Mouse (Mus musculus): ENCODE data around the gene Dlgap4. TPM values are rescaled to one million over a fixed set of nuclear protein-coding genes. Genes with fewer than 3 reads are reported as not detected.
A peak's percentile ranks its signal among the peaks of the same experiment; 100 is the strongest.

Dlgap4 gene
- polyA plus RNA-seq, 1 experiment = 40.7 TPM

GRCm38 (mm10) chr2:156668625-156669024 lies 55.1 kb downstream of the Dlgap4 start:
- TF ChIP-seq CEBPB (IDR thresholded peaks at IDR 0.05; ENCODE audit: low read depth) (no peak), FOSL1 (IDR thresholded peaks at IDR 0.05; ENCODE audit: insufficient read depth, low read length, poor library complexity, severe bottlenecking) (no peak), MYOG (IDR thresholded peaks at IDR 0.05; ENCODE audit: control insufficient read depth, extremely low read depth, insufficient read length) (no peak), USF1 (IDR thresholded peaks at IDR 0.05; ENCODE audit: low read depth) (no peak), MYOD1 (IDR thresholded peaks at IDR 0.05; ENCODE audit: control insufficient read depth, insufficient read length, low read depth) (no peak), MAX (IDR thresholded peaks at IDR 0.05) (no peak), CTCF (IDR thresholded peaks at IDR 0.05; ENCODE audit: control insufficient read depth, insufficient read depth, insufficient read length) (no peak)
- no peaks in the 10 kb centered on the region for H3K36me3 ChIP-seq (ENCODE audit: control insufficient read depth, insufficient read depth)
- no peaks in the 10 kb centered on the region for H3K79me3 ChIP-seq (ENCODE audit: low read depth)
- no peaks in the 10 kb centered on the region for H3K79me2 ChIP-seq (ENCODE audit: control insufficient read depth, insufficient read depth)
- H3K27me3 ChIP-seq (ENCODE audit: control insufficient read depth, insufficient read depth, insufficient read length) = peaks cover 94% of the 10 kb centered on the region
- H3ac ChIP-seq (ENCODE audit: control insufficient read depth, insufficient read length, low read depth) = no peak overlapping the region
- H3K4me3 ChIP-seq (ENCODE audit: insufficient read depth, poor library complexity, severe bottlenecking) = no peak overlapping the region

- no peak overlapping the region for H3K4me3 ChIP-seq (ENCODE audit: insufficient read depth, poor library complexity, severe bottlenecking)
- H3K79me2 ChIP-seq (ENCODE audit: control insufficient read depth, insufficient read depth) = no peaks in the 10 kb centered on the region
- no peaks in the 10 kb centered on the region for H3K79me3 ChIP-seq (ENCODE audit: low read depth)
- H3K36me3 ChIP-seq (ENCODE audit: control insufficient read depth, insufficient read depth) = no peaks in the 10 kb centered on the region
- no peak overlapping the region for H3ac ChIP-seq (ENCODE audit: control insufficient read depth, insufficient read length, low read depth)
- peaks cover 68% of the 10 kb centered on the region for H3K27me3 ChIP-seq (ENCODE audit: control insufficient read depth, insufficient read depth, insufficient read length)
- no peak for TF ChIP-seq MYOD1 (IDR thresholded peaks at IDR 0.05; ENCODE audit: control insufficient read depth, insufficient read length, low read depth)
- no peak for TF ChIP-seq FOSL1 (IDR thresholded peaks at IDR 0.05; ENCODE audit: insufficient read depth, low read length, poor library complexity, severe bottlenecking)
Observed at GRCm38 (mm10) chr2:156673307-156673706, 59.8 kb downstream of the Dlgap4 start.

GRCm38 (mm10) chr2:156673881-156674669 lies 60.6 kb downstream of the Dlgap4 start:
- Histone ChIP-seq H3K79me2 (ENCODE audit: control insufficient read depth, insufficient read depth) (no peaks in the 10 kb centered on the region), H3ac (ENCODE audit: control insufficient read depth, insufficient read length, low read depth) (no peak overlapping the region), H3K79me3 (ENCODE audit: low read depth) (no peaks in the 10 kb centered on the region), H3K4me3 (ENCODE audit: insufficient read depth, poor library complexity, severe bottlenecking) (no peak overlapping the region), H3K27me3 (ENCODE audit: control insufficient read depth, insufficient read depth, insufficient read length) (peaks cover 68% of the 10 kb centered on the region), H3K36me3 (ENCODE audit: control insufficient read depth, insufficient read depth) (no peaks in the 10 kb centered on the region)
- TF ChIP-seq CTCF (IDR thresholded peaks at IDR 0.05; ENCODE audit: control insufficient read depth, insufficient read depth, insufficient read length) (no peak), MYOD1 (IDR thresholded peaks at IDR 0.05; ENCODE audit: control insufficient read depth, insufficient read length, low read depth) (no peak), FOSL1 (IDR thresholded peaks at IDR 0.05; ENCODE audit: insufficient read depth, low read length, poor library complexity, severe bottlenecking) (no peak), MAX (IDR thresholded peaks at IDR 0.05) (no peak), MYOG (IDR thresholded peaks at IDR 0.05; ENCODE audit: control insufficient read depth, extremely low read depth, insufficient read length) (no peak), CEBPB (IDR thresholded peaks at IDR 0.05; ENCODE audit: low read depth) (no peak), USF1 (IDR thresholded peaks at IDR 0.05; ENCODE audit: low read depth) (no peak)

GRCm38 (mm10) chr2:156676885-156677284 lies 63.4 kb downstream of the Dlgap4 start:
- H3K79me2 ChIP-seq (ENCODE audit: control insufficient read depth, insufficient read depth) = no peaks in the 10 kb centered on the region
- no peak overlapping the region for H3ac ChIP-seq (ENCODE audit: control insufficient read depth, insufficient read length, low read depth)
- H3K79me3 ChIP-seq (ENCODE audit: low read depth) = no peaks in the 10 kb centered on the region
- no peak overlapping the region for H3K4me3 ChIP-seq (ENCODE audit: insufficient read depth, poor library complexity, severe bottlenecking)
- TF ChIP-seq MYOG (IDR thresholded peaks at IDR 0.05; ENCODE audit: control insufficient read depth, extremely low read depth, insufficient read length) (no peak), FOSL1 (IDR thresholded peaks at IDR 0.05; ENCODE audit: insufficient read depth, low read length, poor library complexity, severe bottlenecking) (no peak), MYOD1 (IDR thresholded peaks at IDR 0.05; ENCODE audit: control insufficient read depth, insufficient read length, low read depth) (no peak), MAX (IDR thresholded peaks at IDR 0.05) (peak; percentile 73), CTCF (IDR thresholded peaks at IDR 0.05; ENCODE audit: control insufficient read depth, insufficient read depth, insufficient read length) (no peak)
- H3K27me3 ChIP-seq (ENCODE audit: control insufficient read depth, insufficient read depth, insufficient read length) = peaks cover 71% of the 10 kb centered on the region
- no peaks in the 10 kb centered on the region for H3K36me3 ChIP-seq (ENCODE audit: control insufficient read depth, insufficient read depth)

GRCm38 (mm10) chr2:156678112-156678511 lies 64.6 kb downstream of the Dlgap4 start:
- H3K79me3 ChIP-seq (ENCODE audit: low read depth) = no peaks in the 10 kb centered on the region
- H3K4me3 ChIP-seq (ENCODE audit: insufficient read depth, poor library complexity, severe bottlenecking) = no peak overlapping the region
- no peak overlapping the region for H3ac ChIP-seq (ENCODE audit: control insufficient read depth, insufficient read length, low read depth)
- no peak for TF ChIP-seq MYOG (IDR thresholded peaks at IDR 0.05; ENCODE audit: control insufficient read depth, extremely low read depth, insufficient read length)
- no peak for TF ChIP-seq CTCF (IDR thresholded peaks at IDR 0.05; ENCODE audit: control insufficient read depth, insufficient read depth, insufficient read length)
- no peak for TF ChIP-seq USF1 (IDR thresholded peaks at IDR 0.05; ENCODE audit: low read depth)
- no peak for TF ChIP-seq MAX (IDR thresholded peaks at IDR 0.05)
- TF ChIP-seq FOSL1 (IDR thresholded peaks at IDR 0.05; ENCODE audit: insufficient read depth, low read length, poor library complexity, severe bottlenecking) = no peak
- no peaks in the 10 kb centered on the region for H3K79me2 ChIP-seq (ENCODE audit: control insufficient read depth, insufficient read depth)
- no peaks in the 10 kb centered on the region for H3K36me3 ChIP-seq (ENCODE audit: control insufficient read depth, insufficient read depth)
- peaks cover 70% of the 10 kb centered on the region for H3K27me3 ChIP-seq (ENCODE audit: control insufficient read depth, insufficient read depth, insufficient read length)

GRCm38 (mm10) chr2:156682965-156683364 lies 69.5 kb downstream of the Dlgap4 start:
- peaks cover 94% of the 10 kb centered on the region for H3K27me3 ChIP-seq (ENCODE audit: control insufficient read depth, insufficient read depth, insufficient read length)

More at GRCm38 (mm10) chr2:156682965-156683364, 69.5 kb downstream of the Dlgap4 start:
- Histone ChIP-seq H3K79me2 (ENCODE audit: control insufficient read depth, insufficient read depth) (no peaks in the 10 kb centered on the region), H3K79me3 (ENCODE audit: low read depth) (no peaks in the 10 kb centered on the region), H3K36me3 (ENCODE audit: control insufficient read depth, insufficient read depth) (no peaks in the 10 kb centered on the region), H3ac (ENCODE audit: control insufficient read depth, insufficient read length, low read depth) (no peak overlapping the region), H3K4me3 (ENCODE audit: insufficient read depth, poor library complexity, severe bottlenecking) (no peak overlapping the region)
- peak; percentile 19 for TF ChIP-seq MYOD1 (IDR thresholded peaks at IDR 0.05; ENCODE audit: control insufficient read depth, insufficient read length, low read depth)
- TF ChIP-seq USF1 (IDR thresholded peaks at IDR 0.05; ENCODE audit: low read depth) = no peak
